Mouse (Mus musculus) myocyte (in vitro differentiated cells): ENCODE results near the gene Dlgap1. TPM values are rescaled to one million over a fixed set of nuclear protein-coding genes. Genes with fewer than 3 reads are reported as not detected.
A peak's percentile ranks its signal among the peaks of the same experiment; 100 is the strongest.

Source experiments
- H3K27me3 ChIP-seq: one replicate; pipeline ENCODE4 v1.6.1; 2011; ENCODE audit not compliant: control insufficient read depth, insufficient read depth, insufficient read length
- H3K36me3 ChIP-seq: one replicate; pipeline ENCODE4 v1.6.1; 2011; ENCODE audit not compliant: control insufficient read depth, insufficient read depth
- H3K4me2 ChIP-seq: one replicate; pipeline ENCODE4 v1.6.1; 2011; ENCODE audit warnings: low read depth, control low read depth
- H3K4me3 ChIP-seq: one replicate; pipeline ENCODE4 v1.5.1; 2011; ENCODE audit warnings: mild to moderate bottlenecking, control low read depth, moderate library complexity
- H3K79me2 ChIP-seq: one replicate; pipeline ENCODE4 v1.6.1; 2011; ENCODE audit not compliant: control insufficient read depth, insufficient read depth
- H3ac ChIP-seq: one replicate; pipeline ENCODE4 v1.6.1; 2011; ENCODE audit not compliant: control insufficient read depth, insufficient read length
- CEBPB ChIP-seq: IDR thresholded peaks from 2 replicates; pipeline ENCODE4 v1.6.1; 2011; ENCODE audit warnings: mild to moderate bottlenecking, moderate library complexity; ENCODE audit not compliant: poor library complexity, insufficient read depth, severe bottlenecking
- E2F4 ChIP-seq: IDR thresholded peaks from one replicate; pipeline ENCODE4 v1.6.1; 2011; ENCODE audit warnings: mild to moderate bottlenecking, control low read depth, moderate library complexity; ENCODE audit not compliant: insufficient read depth
- MAX ChIP-seq: IDR thresholded peaks from one replicate; pipeline ENCODE4 v1.6.1; 2011; ENCODE audit warnings: low read depth, mild to moderate bottlenecking, control low read depth
- MYOD1 ChIP-seq, 3 experiments: IDR thresholded peaks; one replicate each; pipeline ENCODE4 v1.6.1; 2011; ENCODE audit warnings: control low read depth in 2 of 3, low read depth in 2 of 3, mild to moderate bottlenecking in 2 of 3, moderate library complexity in 1 of 3; ENCODE audit not compliant: insufficient read length in 2 of 3, control insufficient read depth in 1 of 3
- MYOG ChIP-seq, 3 experiments: IDR thresholded peaks; one replicate each; pipeline ENCODE4 v1.6.1; 2011; ENCODE audit warnings: control low read depth in 2 of 3, low read depth in 2 of 3, mild to moderate bottlenecking in 2 of 3; ENCODE audit not compliant: insufficient read length in 2 of 3, control insufficient read depth in 1 of 3, insufficient read depth in 1 of 3
- POLR2A ChIP-seq: IDR thresholded peaks from one replicate; pipeline ENCODE4 v1.6.1; 2011; ENCODE audit warnings: low read depth, mild to moderate bottlenecking, control low read depth, moderate library complexity; ENCODE audit not compliant: insufficient read length
- POLR2AphosphoS2 ChIP-seq: IDR thresholded peaks from one replicate; pipeline ENCODE4 v1.6.1; 2011; ENCODE audit warnings: low read depth, control low read depth; ENCODE audit not compliant: insufficient read length
- REST ChIP-seq: IDR thresholded peaks from one replicate; pipeline ENCODE4 v1.6.1; 2011; ENCODE audit warnings: mild to moderate bottlenecking, control low read depth, moderate library complexity; ENCODE audit not compliant: insufficient read depth, insufficient read length
- SRF ChIP-seq: IDR thresholded peaks from one replicate; pipeline ENCODE4 v1.6.1; 2011; ENCODE audit warnings: low read depth; ENCODE audit not compliant: control insufficient read depth, insufficient read length
- TCF12 ChIP-seq: IDR thresholded peaks from one replicate; pipeline ENCODE4 v1.6.1; 2011; ENCODE audit warnings: mild to moderate bottlenecking, control low read depth; ENCODE audit not compliant: poor library complexity, insufficient read depth, severe bottlenecking
- TCF3 ChIP-seq: IDR thresholded peaks from one replicate; pipeline ENCODE4 v1.6.1; 2011; ENCODE audit warnings: low read depth, control low read depth; ENCODE audit not compliant: insufficient read length
- USF1 ChIP-seq: IDR thresholded peaks from one replicate; pipeline ENCODE4 v1.6.1; 2011; ENCODE audit warnings: low read depth, mild to moderate bottlenecking, control low read depth, moderate library complexity
- polyA plus RNA-seq: library from polyadenylated mRNA; unstranded; fragments of >200 nt; fragmentation: generic; extraction: Trizol; gene quantifications from one replicate; pipeline ENCODE4 v1.2.1, GENCODE M21; 2012; ENCODE audit warnings: missing spikeins

Dlgap1 gene
- polyA plus RNA-seq, 1 experiment = 0.31 TPM

- TF ChIP-seq MYOG (IDR thresholded peaks at IDR 0.05; ENCODE audit: control insufficient read depth in 1 of 3, insufficient read depth in 1 of 3, insufficient read length in 2 of 3, low read depth in 2 of 3) = no peak
- no peak for TF ChIP-seq REST
- no peak for TF ChIP-seq POLR2AphosphoS2
- no peak for TF ChIP-seq POLR2A
- no peak for TF ChIP-seq TCF12
- no peak for TF ChIP-seq TCF3
- TF ChIP-seq MAX = no peak
- TF ChIP-seq USF1 = no peak
- TF ChIP-seq CEBPB = no peak
- TF ChIP-seq SRF = no peak
- no peak for TF ChIP-seq MYOD1 (IDR thresholded peaks at IDR 0.05; ENCODE audit: control insufficient read depth in 1 of 3, insufficient read length in 2 of 3, low read depth in 2 of 3)
- no peak for TF ChIP-seq E2F4
- Histone ChIP-seq H3K36me3 (peaks cover 41% of the 10 kb centered on the region), H3K4me3 (peak overlapping the region; percentile 98), H3K27me3 (no peaks in the 10 kb centered on the region), H3K79me2 (peaks cover 87% of the 10 kb centered on the region), H3K4me2 (peak overlapping the region; percentile 82), H3ac (no peak overlapping the region)
These were observed 878.2 kb downstream of the Dlgap1 start for GRCm38 (mm10) chr17:70847086-70847485.

GRCm38 (mm10) chr17:70847751-70848510, 879.1 kb downstream of the Dlgap1 start:
- peaks cover 78% of the 10 kb centered on the region for H3K79me2 ChIP-seq
- peak overlapping the region; percentile 82 for H3K4me2 ChIP-seq
- no peak for TF ChIP-seq USF1
- no peak for TF ChIP-seq REST
- no peak for TF ChIP-seq POLR2A
- TF ChIP-seq MYOD1 (IDR thresholded peaks at IDR 0.05; ENCODE audit: control insufficient read depth in 1 of 3, insufficient read length in 2 of 3, low read depth in 2 of 3) = no peak
- no peak for TF ChIP-seq MYOG (IDR thresholded peaks at IDR 0.05; ENCODE audit: control insufficient read depth in 1 of 3, insufficient read depth in 1 of 3, insufficient read length in 2 of 3, low read depth in 2 of 3)
- no peak for TF ChIP-seq TCF12
- TF ChIP-seq SRF = no peak
- TF ChIP-seq E2F4 = no peak
- no peak for TF ChIP-seq CEBPB
- no peak for TF ChIP-seq POLR2AphosphoS2
- H3K36me3 ChIP-seq = peaks cover 35% of the 10 kb centered on the region
- H3ac ChIP-seq = peak overlapping the region; percentile 72
- peak overlapping the region; percentile 98 for H3K4me3 ChIP-seq
- no peaks in the 10 kb centered on the region for H3K27me3 ChIP-seq

GRCm38 (mm10) chr17:70848511-70849398, 879.9 kb downstream of the Dlgap1 start:
- peak overlapping the region; percentile 82 for H3K4me2 ChIP-seq
- H3K79me2 ChIP-seq = peaks cover 74% of the 10 kb centered on the region
- no peaks in the 10 kb centered on the region for H3K27me3 ChIP-seq
- peak overlapping the region; percentile 72 for H3ac ChIP-seq
- TF ChIP-seq SRF (peak; percentile 80), TCF3 (no peak), POLR2A (peak; percentile 56), E2F4 (no peak), POLR2AphosphoS2 (peak; percentile 72)
- H3K36me3 ChIP-seq = peaks cover 27% of the 10 kb centered on the region
- H3K4me3 ChIP-seq = peak overlapping the region; percentile 98

GRCm38 (mm10) chr17:70849399-70850232, 880.7 kb downstream of the Dlgap1 start:
- peaks cover 73% of the 10 kb centered on the region for H3K79me2 ChIP-seq
- H3K4me2 ChIP-seq = peak overlapping the region; percentile 82
- H3ac ChIP-seq = peak overlapping the region; percentile 72
- H3K4me3 ChIP-seq = peak overlapping the region; percentile 98
- peaks cover 19% of the 10 kb centered on the region for H3K36me3 ChIP-seq
- H3K27me3 ChIP-seq = no peaks in the 10 kb centered on the region
- TF ChIP-seq TCF12 (no peak), MYOD1 (IDR thresholded peaks at IDR 0.05; ENCODE audit: control insufficient read depth in 1 of 3, insufficient read length in 2 of 3, low read depth in 2 of 3) (peak in 1 of 3 experiments; percentile 25), E2F4 (no peak), TCF3 (no peak), SRF (no peak), REST (no peak), POLR2AphosphoS2 (peak; percentile 81), MYOG (IDR thresholded peaks at IDR 0.05; ENCODE audit: control insufficient read depth in 1 of 3, insufficient read depth in 1 of 3, insufficient read length in 2 of 3, low read depth in 2 of 3) (peak in 1 of 3 experiments; percentile 36), USF1 (no peak), CEBPB (no peak), MAX (no peak), POLR2A (peak; percentile 71)
